Mouse (Mus musculus) leukemia stem cell, adult 10-12 weeks (primary cell): Measurements from ENCODE around the gene Zfp867. TPM values are rescaled to one million over a fixed set of nuclear protein-coding genes. Genes with fewer than 3 reads are reported as not detected.

ENCODE experiments used
- polyA plus RNA-seq: library from polyadenylated mRNA; stranded (reverse); fragments of >175 nt; gene quantifications from 2 replicates; pipeline ENCODE4 v1.2.3, GENCODE M21; 2012; ENCODE audit warnings: low replicate concordance

Gene Zfp867
- polyA plus RNA-seq, result 0.07 and 0.11 TPM in 2 replicates

GRCm38 (mm10) chr11:59472326-59472677, at the start of gene Zfp867:
Gene Zfp867, minus strand, starts transcription at chr11:59472474.

GRCm38 (mm10) chr11:59451086-59451485, 21.2 kb downstream of the Zfp867 start, which contains the start of gene Snap47:
Gene Snap47, minus strand, starts transcription at chr11:59451186.

GRCm38 (mm10) chr11:59449741-59450229, 22.5 kb downstream of the Zfp867 start, which contains the start of gene Jmjd4:
Gene Jmjd4, plus strand, starts transcription at chr11:59450045.

Other genes with a start within 250 kb of the Zfp867 start
- 137 and 178 TPM in 2 replicates for gene Arf1, start 244.2 kb downstream of the Zfp867 start, polyA plus RNA-seq
- 0.06 TPM in 1 of 2 replicates, not detected in the other for gene Wnt3a, start 181.7 kb downstream of the Zfp867 start, polyA plus RNA-seq
- 0.05 TPM in 1 of 2 replicates, not detected in the other for gene Wnt9a, start 165.5 kb downstream of the Zfp867 start, polyA plus RNA-seq
- gene Prss38, start 96.8 kb downstream of the Zfp867 start, polyA plus RNA-seq, result not detected in 2 replicates
- 7.9 and 11.2 TPM in 2 replicates for gene Jmjd4, start 22.4 kb downstream of the Zfp867 start, polyA plus RNA-seq
- 0.78 and 2.8 TPM in 2 replicates for gene Snap47, start 21.3 kb downstream of the Zfp867 start, polyA plus RNA-seq
- 23.9 and 35.1 TPM in 2 replicates for gene Zkscan17, start 54.3 kb upstream of the Zfp867 start, polyA plus RNA-seq
- 0.18 and 0.73 TPM in 2 replicates for gene Nlrp3, start 69.1 kb upstream of the Zfp867 start, polyA plus RNA-seq
- not detected in 2 replicates for gene Olfr222, start 103.8 kb upstream of the Zfp867 start, polyA plus RNA-seq
- not detected in 2 replicates for gene Olfr223, start 120.8 kb upstream of the Zfp867 start, polyA plus RNA-seq
- gene Mprip, start 188.8 kb upstream of the Zfp867 start, polyA plus RNA-seq, result 34.3 and 43.9 TPM in 2 replicates